Mouse (Mus musculus) midbrain, embryonic 15.5 days (tissue): ENCODE data around the gene Tmem259. TPM values are rescaled to one million over a fixed set of nuclear protein-coding genes. Genes with fewer than 3 reads are reported as not detected.
A peak's percentile ranks its signal among the peaks of the same experiment; 100 is the strongest.

Source experiments
- ATAC-seq: fragments of 200-750 bp; cut with Nextera tagmentation; replicated peaks from 2 replicates; pipeline ENCODE4 v1.8.0; 2017; ENCODE audit warnings: moderate TSS enrichment
- H3K27ac ChIP-seq: fragments of 300-500 bp; sonication (generic); 2 replicates; pipeline ENCODE4 v1.5.1; 2015; ENCODE audit warnings: mild to moderate bottlenecking, inconsistent platforms
- H3K27me3 ChIP-seq: fragments of 300-500 bp; sonication (generic); replicated peaks from 2 replicates; pipeline ENCODE4 v1.6.1; 2015; ENCODE audit warnings: inconsistent platforms
- H3K36me3 ChIP-seq: fragments of 300-500 bp; sonication (generic); replicated peaks from 2 replicates; pipeline ENCODE4 v1.6.1; 2015; ENCODE audit warnings: inconsistent platforms
- H3K4me1 ChIP-seq: fragments of 300-500 bp; sonication (generic); 2 replicates; pipeline ENCODE4 v1.6.1; 2015; ENCODE audit warnings: inconsistent platforms
- H3K4me2 ChIP-seq: fragments of 300-500 bp; sonication (generic); 2 replicates; pipeline ENCODE4 v1.6.1; 2015; ENCODE audit warnings: inconsistent platforms, mild to moderate bottlenecking, moderate library complexity
- H3K4me3 ChIP-seq: fragments of 300-500 bp; sonication (generic); 2 replicates; pipeline ENCODE4 v1.5.1; 2015; ENCODE audit warnings: mild to moderate bottlenecking, inconsistent platforms
- H3K9ac ChIP-seq: fragments of 300-500 bp; sonication (generic); 2 replicates; pipeline ENCODE4 v1.6.1; 2015; ENCODE audit warnings: mild to moderate bottlenecking, inconsistent platforms
- H3K9me3 ChIP-seq: fragments of 300-500 bp; sonication (generic); 2 replicates; pipeline ENCODE4 v1.6.1; 2016; ENCODE audit warnings: inconsistent platforms
- whole genome bisulfite sequencing: fragments of 180-500 bp; shearing (Covaris S2); methylation state at CpG from one replicate; pipeline ENCODE4 v1.1.7; 2015; ENCODE audit warnings: mixed read lengths; 5-methylcytosine and 5-hydroxymethylcytosine counted together
- polyA plus RNA-seq: library from polyadenylated mRNA; unstranded; fragments of >200 nt; fragmentation: Nextera tagmentation; extraction: Ambion mirVana; gene quantifications from 2 replicates; pipeline ENCODE4 v1.2.1, GENCODE M21; 2015

Tmem259 gene
- polyA plus RNA-seq, 1 experiment from 2014 or later, result 24.3 TPM

GRCm38 (mm10) chr10:79994397-79995115 is 10.4 kb upstream of the Tmem259 start:
- H3K36me3 ChIP-seq, result no peaks in the 10 kb centered on the region
- ATAC-seq, result no peak
- no peak overlapping the region for H3K4me2 ChIP-seq
- peaks cover 25% of the 10 kb centered on the region for H3K4me1 ChIP-seq
- WGBS, result 87% methylated on average over 16 of the region's 16 CpGs
- no peak overlapping the region for H3K27ac ChIP-seq
- no peak overlapping the region for H3K4me3 ChIP-seq
- H3K9me3 ChIP-seq, result no peaks in the 10 kb centered on the region
- H3K27me3 ChIP-seq, result peaks cover 13% of the 10 kb centered on the region
- H3K9ac ChIP-seq, result no peak overlapping the region

- H3K4me1 ChIP-seq, result peaks cover 28% of the 10 kb centered on the region
- H3K9ac ChIP-seq, result no peak overlapping the region
- H3K27ac ChIP-seq, result no peak overlapping the region
- H3K27me3 ChIP-seq, result peaks cover 42% of the 10 kb centered on the region
- no peaks in the 10 kb centered on the region for H3K9me3 ChIP-seq
- no peak overlapping the region for H3K4me3 ChIP-seq
- ATAC-seq, result no peak
- no peak overlapping the region for H3K4me2 ChIP-seq
- WGBS, result 89% methylated on average over 6 of the region's 6 CpGs
- H3K36me3 ChIP-seq, result no peaks in the 10 kb centered on the region
Observed at GRCm38 (mm10) chr10:79991548-79991947, 7.4 kb upstream of the Tmem259 start.

GRCm38 (mm10) chr10:79991099-79991498 is 7.0 kb upstream of the Tmem259 start:
- no peak overlapping the region for H3K27ac ChIP-seq
- no peaks in the 10 kb centered on the region for H3K9me3 ChIP-seq
- no peak for ATAC-seq
- WGBS, result 53% methylated on average over 12 of the region's 12 CpGs
- peaks cover 42% of the 10 kb centered on the region for H3K27me3 ChIP-seq
- no peaks in the 10 kb centered on the region for H3K36me3 ChIP-seq
- peaks cover 30% of the 10 kb centered on the region for H3K4me1 ChIP-seq
- H3K4me2 ChIP-seq, result no peak overlapping the region
- no peak overlapping the region for H3K9ac ChIP-seq
- no peak overlapping the region for H3K4me3 ChIP-seq

- Histone ChIP-seq H3K9ac (no peak overlapping the region), H3K9me3 (no peaks in the 10 kb centered on the region), H3K36me3 (no peaks in the 10 kb centered on the region), H3K4me1 (peaks cover 27% of the 10 kb centered on the region), H3K27ac (no peak overlapping the region), H3K4me3 (peak overlapping the region; percentile 10; the same call in 1 of the 2 replicates), H3K27me3 (peaks cover 42% of the 10 kb centered on the region), H3K4me2 (no peak overlapping the region)
- 14% methylated on average over 15 of the region's 15 CpGs for WGBS
- ATAC-seq, result no peak
Observed at GRCm38 (mm10) chr10:79989870-79990269, 5.7 kb upstream of the Tmem259 start.

- no peak for ATAC-seq
- peaks cover 42% of the 10 kb centered on the region for H3K27me3 ChIP-seq
- no peaks in the 10 kb centered on the region for H3K9me3 ChIP-seq
- no peak overlapping the region for H3K27ac ChIP-seq
- peak overlapping the region; percentile 56; the same call in 1 of the 2 replicates for H3K4me2 ChIP-seq
- H3K4me3 ChIP-seq, result peak overlapping the region; percentile 40
- WGBS, result 34% methylated on average over 8 of the region's 8 CpGs
- H3K9ac ChIP-seq, result no peak overlapping the region
- H3K4me1 ChIP-seq, result peaks cover 27% of the 10 kb centered on the region
- H3K36me3 ChIP-seq, result no peaks in the 10 kb centered on the region
Observed at GRCm38 (mm10) chr10:79989272-79989786, 5.2 kb upstream of the Tmem259 start.

- H3K27me3 ChIP-seq, result peaks cover 42% of the 10 kb centered on the region
- no peaks in the 10 kb centered on the region for H3K9me3 ChIP-seq
- peak within 1 kb of the TSS; percentile 56 for H3K4me2 ChIP-seq
- H3K9ac ChIP-seq, result peak within 1 kb of the TSS; percentile 23
- H3K27ac ChIP-seq, result no peak within 1 kb of the TSS
- peak within 1 kb of the TSS; percentile 40 for H3K4me3 ChIP-seq
- no peaks in the 10 kb centered on the region for H3K36me3 ChIP-seq
- WGBS, result 2% methylated on average over 59 of the region's 59 CpGs
- H3K4me1 ChIP-seq, result peaks cover 27% of the 10 kb centered on the region
- no peak for ATAC-seq
Observed at GRCm38 (mm10) chr10:79988506-79989271, 4.6 kb upstream of the Tmem259 start, which contains the start of gene Cnn2. Cnn2 (plus strand) TSS chr10:79988584.

GRCm38 (mm10) chr10:79987771-79988505 is 3.8 kb upstream of the Tmem259 start:
- H3K4me3 ChIP-seq, result peak overlapping the region; percentile 40
- no peaks in the 10 kb centered on the region for H3K36me3 ChIP-seq
- H3K27me3 ChIP-seq, result peaks cover 42% of the 10 kb centered on the region
- 13% methylated on average over 27 of the region's 27 CpGs for WGBS
- peak overlapping the region; percentile 56 for H3K4me2 ChIP-seq
- H3K9ac ChIP-seq, result peak overlapping the region; percentile 23
- ATAC-seq, result no peak
- no peaks in the 10 kb centered on the region for H3K9me3 ChIP-seq
- H3K27ac ChIP-seq, result no peak overlapping the region
- peaks cover 35% of the 10 kb centered on the region for H3K4me1 ChIP-seq

- Histone ChIP-seq H3K4me3 (peak overlapping the region; percentile 8; the same call in 1 of the 2 replicates), H3K4me1 (peaks cover 43% of the 10 kb centered on the region), H3K9me3 (no peaks in the 10 kb centered on the region), H3K36me3 (no peaks in the 10 kb centered on the region), H3K27me3 (peaks cover 42% of the 10 kb centered on the region), H3K4me2 (peak overlapping the region; percentile 19), H3K27ac (no peak overlapping the region), H3K9ac (no peak overlapping the region)
- no peak for ATAC-seq
- 3% methylated on average over 11 of the region's 11 CpGs for WGBS
Observed at GRCm38 (mm10) chr10:79986963-79987362, 2.8 kb upstream of the Tmem259 start.

- Histone ChIP-seq H3K4me2 (peak overlapping the region; percentile 79), H3K27ac (peak overlapping the region; percentile 93), H3K9me3 (no peaks in the 10 kb centered on the region), H3K4me1 (peaks cover 48% of the 10 kb centered on the region), H3K27me3 (peaks cover 42% of the 10 kb centered on the region), H3K4me3 (peak overlapping the region; percentile 74), H3K36me3 (no peaks in the 10 kb centered on the region), H3K9ac (peak overlapping the region; percentile 64)
- ATAC-seq, result no peak
- 44% methylated on average over 6 of the region's 6 CpGs for WGBS
Observed at GRCm38 (mm10) chr10:79986232-79986878, 2.2 kb upstream of the Tmem259 start.

- WGBS, result 2% methylated on average over 35 of the region's 35 CpGs
- Histone ChIP-seq H3K4me2 (peak overlapping the region; percentile 79), H3K36me3 (no peaks in the 10 kb centered on the region), H3K9me3 (no peaks in the 10 kb centered on the region), H3K4me1 (peaks cover 55% of the 10 kb centered on the region), H3K9ac (peak overlapping the region; percentile 64), H3K27me3 (peaks cover 35% of the 10 kb centered on the region), H3K4me3 (peak overlapping the region; percentile 74), H3K27ac (peak overlapping the region; percentile 93)
- ATAC-seq, result peak; percentile 15; the same call in 1 of the 2 replicates
Observed at GRCm38 (mm10) chr10:79985334-79986231, 1.5 kb upstream of the Tmem259 start.

GRCm38 (mm10) chr10:79984871-79985270 is 741 bp upstream of the Tmem259 start:
- Histone ChIP-seq H3K9ac (peak overlapping the region; percentile 89), H3K27me3 (peaks cover 32% of the 10 kb centered on the region), H3K4me2 (peak overlapping the region; percentile 79), H3K27ac (peak overlapping the region; percentile 93), H3K4me1 (peaks cover 55% of the 10 kb centered on the region), H3K4me3 (peak overlapping the region; percentile 74), H3K9me3 (no peaks in the 10 kb centered on the region), H3K36me3 (no peaks in the 10 kb centered on the region)
- peak; percentile 94 for ATAC-seq
- WGBS, result under 1% methylated on average over 22 of the region's 22 CpGs
